Mouse (Mus musculus) cerebellum, postnatal 36 days (tissue): ENCODE data around the gene Rnf207.

Experiments used
- DNase-seq, 2 experiments: peaks; one replicate each; pipeline ENCODE4 v3.0.0; 2021 to 2022; ENCODE audit warnings: mixed read lengths in 2 of 2

The Rnf207 gene

GRCm38 (mm10) chr4:152318517-152319234 is at the start of gene Rnf207:
TSS of gene Rnf207 (minus strand) at chr4:152318993.
- peak; percentile 72 for DNase-seq

- DNase-seq = no peak
These were observed 46.4 kb upstream of the Rnf207 start for GRCm38 (mm10) chr4:152365228-152365627.

- DNase-seq = no peak
These were observed 43.4 kb upstream of the Rnf207 start for GRCm38 (mm10) chr4:152362180-152362579.

GRCm38 (mm10) chr4:152360855-152361254 is 42.1 kb upstream of the Rnf207 start:
- no peak for DNase-seq

- no peak for DNase-seq
These were observed 40.9 kb upstream of the Rnf207 start for GRCm38 (mm10) chr4:152359700-152360099.

GRCm38 (mm10) chr4:152355672-152356071 is 36.9 kb upstream of the Rnf207 start:
- DNase-seq = no peak

- no peak for DNase-seq
These were observed 35.3 kb upstream of the Rnf207 start for GRCm38 (mm10) chr4:152353886-152354637.

- no peak for DNase-seq
These were observed 32.9 kb upstream of the Rnf207 start for GRCm38 (mm10) chr4:152351422-152352305.

GRCm38 (mm10) chr4:152350722-152351421 is 32.1 kb upstream of the Rnf207 start:
- DNase-seq = no peak

GRCm38 (mm10) chr4:152349837-152350381 is 31.1 kb upstream of the Rnf207 start:
- DNase-seq = no peak

GRCm38 (mm10) chr4:152345120-152345889 is 26.5 kb upstream of the Rnf207 start:
- no peak for DNase-seq

- no peak for DNase-seq
These were observed 25.9 kb upstream of the Rnf207 start for GRCm38 (mm10) chr4:152344651-152345050.

GRCm38 (mm10) chr4:152343296-152343695 is 24.5 kb upstream of the Rnf207 start:
- peak; percentile 38 to 40 for DNase-seq

GRCm38 (mm10) chr4:152340584-152341284 is 21.9 kb upstream of the Rnf207 start:
- DNase-seq = no peak

GRCm38 (mm10) chr4:152339293-152339790 is 20.5 kb upstream of the Rnf207 start:
- no peak for DNase-seq

GRCm38 (mm10) chr4:152338419-152339292 is 19.9 kb upstream of the Rnf207 start, which contains the start of gene Chd5:
TSS of gene Chd5 (plus strand) at chr4:152338651.
- peak; percentile 46 to 59 for DNase-seq

GRCm38 (mm10) chr4:152337772-152338171 is 19.0 kb upstream of the Rnf207 start:
- no peak for DNase-seq

- no peak for DNase-seq
These were observed 14.8 kb upstream of the Rnf207 start for GRCm38 (mm10) chr4:152333587-152333986.

- DNase-seq = no peak
These were observed 14.2 kb upstream of the Rnf207 start for GRCm38 (mm10) chr4:152332952-152333351.
